Mouse (Mus musculus) ES-E14 (cell line): ENCODE measurements around the gene Tbx4. TPM values are rescaled to one million over a fixed set of nuclear protein-coding genes. Genes with fewer than 3 reads are reported as not detected.

ENCODE experiments used
- DNase-seq: peaks from one replicate; pipeline ENCODE4 v3.0.0-alpha.2; 2013; ENCODE audit warnings: low read depth, low spot score
- H3K27ac ChIP-seq: 2 replicates; pipeline ENCODE4 v1.5.1; 2012; ENCODE audit warnings: low read depth, mild to moderate bottlenecking, low read length, moderate library complexity, mixed read lengths; ENCODE audit not compliant: poor library complexity, insufficient read depth, severe bottlenecking
- H3K36me3 ChIP-seq: 2 replicates; pipeline ENCODE4 v1.6.1; 2012; ENCODE audit warnings: mild to moderate bottlenecking, low read length, moderate library complexity, mixed read lengths; ENCODE audit not compliant: control insufficient read depth, poor library complexity, insufficient read depth, severe bottlenecking
- H3K4me1 ChIP-seq, 2 experiments: fragments of 150-350 bp in 1 of 2; sonication (generic) in 1 of 2; 2 replicates each; pipeline ENCODE4 v1.6.1; 2012; ENCODE audit warnings: low read length in 2 of 2, mild to moderate bottlenecking in 1 of 2, mixed read lengths in 1 of 2; ENCODE audit not compliant: control insufficient read depth in 2 of 2, insufficient read depth in 2 of 2, poor library complexity in 1 of 2
- H3K4me3 ChIP-seq, 2 experiments: fragments of 150-350 bp in 1 of 2; sonication (generic) in 1 of 2; 2 replicates each; pipeline ENCODE4 v1.5.1; 2012; ENCODE audit warnings: low read length in 2 of 2, low read depth in 1 of 2, mild to moderate bottlenecking in 1 of 2, mixed read lengths in 1 of 2; ENCODE audit not compliant: insufficient read depth in 1 of 2, poor library complexity in 1 of 2, severe bottlenecking in 1 of 2
- H3K9ac ChIP-seq: 2 replicates; pipeline ENCODE4 v1.6.1; 2012; ENCODE audit warnings: low read depth, mild to moderate bottlenecking, low read length, mixed read lengths; ENCODE audit not compliant: poor library complexity, insufficient read depth, severe bottlenecking
- H3K9me3 ChIP-seq: fragments of 150-350 bp; sonication (generic); 2 replicates; pipeline ENCODE4 v1.6.1; 2012; ENCODE audit warnings: low read depth, mild to moderate bottlenecking, low read length; ENCODE audit not compliant: control insufficient read depth, insufficient read depth
- CHD2 ChIP-seq: IDR thresholded peaks from 2 replicates; pipeline ENCODE4 v1.6.1; 2014; ENCODE audit warnings: mild to moderate bottlenecking, low read depth, low read length, inconsistent platforms
- HCFC1 ChIP-seq: IDR thresholded peaks from 2 replicates; pipeline ENCODE4 v1.6.1; 2012; ENCODE audit warnings: low read length, inconsistent platforms, borderline replicate concordance; ENCODE audit not compliant: insufficient read depth
- MAFK ChIP-seq: IDR thresholded peaks from 2 replicates; pipeline ENCODE4 v1.6.1; 2014; ENCODE audit warnings: mild to moderate bottlenecking, low read depth, low read length, inconsistent platforms; ENCODE audit not compliant: insufficient read depth
- ZC3H11A ChIP-seq: IDR thresholded peaks from 2 replicates; pipeline ENCODE4 v1.6.1; 2012; ENCODE audit warnings: low read depth, mild to moderate bottlenecking, inconsistent platforms, low read length, borderline replicate concordance
- ZNF384 ChIP-seq: IDR thresholded peaks from 2 replicates; pipeline ENCODE4 v1.6.1; 2012; ENCODE audit warnings: low read depth, low read length, inconsistent platforms
- in situ Hi-C, 2 experiments: fragments of 600-800 bp; cut with MboI; formaldehyde crosslinking; loops; one replicate each; pipeline ENCODE4 v1.15.1; 2025; ENCODE audit warnings: low sequenced_read_pairs in 2 of 2, inconsistent platforms in 1 of 2; ENCODE audit not compliant: unreplicated experiment in 2 of 2
- total RNA-seq: library from RNA; depleted of rRNA; stranded (reverse); fragments of 300-350 nt; gene quantifications from 2 replicates; pipeline ENCODE4 v1.2.3, GENCODE M21; 2012

The Tbx4 gene
- total RNA-seq, 1 experiment = 0.76 TPM

GRCm38 (mm10) chr11:85849037-85849436, 37.2 kb upstream of the Tbx4 start:
- peak; percentile 86 for DNase-seq
- Histone ChIP-seq H3K4me3 (peak overlapping the region in 1 of 2 experiments; percentile 35; a peak in 1 of 4 replicates), H3K27ac (no peak overlapping the region), H3K36me3 (no peaks in the 10 kb centered on the region), H3K4me1 (peaks cover 0 to 6% of the 10 kb centered on the region in 2 experiments; a peak in 2 of 4 replicates), H3K9ac (no peak overlapping the region), H3K9me3 (no peaks in the 10 kb centered on the region)
- TF ChIP-seq MAFK = no peak
- TF ChIP-seq HCFC1 = no peak
- no peak for TF ChIP-seq CHD2
- TF ChIP-seq ZNF384 = no peak
- peak; percentile 92 for TF ChIP-seq ZC3H11A
- in situ Hi-C loops = no loop called here

GRCm38 (mm10) chr11:85850233-85850632, 36.0 kb upstream of the Tbx4 start, which contains the start of gene Gm11444:
Gm11444 (minus strand) TSS chr11:85850333.
- DNase-seq = no peak
- no peak within 1 kb of the TSS for H3K27ac ChIP-seq
- H3K9ac ChIP-seq = no peak within 1 kb of the TSS
- H3K9me3 ChIP-seq = no peaks in the 10 kb centered on the region
- in situ Hi-C loops = loop anchor here (5.0 to 10.0 kb wide), 3 partner anchors 125 to 322 kb away; no protein-coding TSS in a partner anchor
- peaks cover 0 to 6% of the 10 kb centered on the region in 2 experiments; a peak in 2 of 4 replicates for H3K4me1 ChIP-seq
- peak within 1 kb of the TSS in 1 of 2 experiments; percentile 35; a peak in 1 of 4 replicates for H3K4me3 ChIP-seq
- H3K36me3 ChIP-seq = no peaks in the 10 kb centered on the region
- TF ChIP-seq CHD2 (no peak), HCFC1 (no peak), ZNF384 (no peak), MAFK (no peak), ZC3H11A (no peak)

GRCm38 (mm10) chr11:85850758-85851157, 35.5 kb upstream of the Tbx4 start:
- H3K9me3 ChIP-seq = no peaks in the 10 kb centered on the region
- DNase-seq = no peak
- no peaks in the 10 kb centered on the region for H3K36me3 ChIP-seq
- H3K27ac ChIP-seq = no peak overlapping the region
- H3K4me1 ChIP-seq = peaks cover 0 to 6% of the 10 kb centered on the region in 2 experiments; a peak in 2 of 4 replicates
- TF ChIP-seq MAFK (no peak), HCFC1 (no peak), ZC3H11A (no peak), ZNF384 (no peak), CHD2 (no peak)
- in situ Hi-C loops = loop anchor here (5.0 to 10.0 kb wide), 3 partner anchors 124 to 322 kb away; no protein-coding TSS in a partner anchor
- no peak overlapping the region for H3K9ac ChIP-seq
- no peak overlapping the region for H3K4me3 ChIP-seq

GRCm38 (mm10) chr11:85857997-85858698, 28.1 kb upstream of the Tbx4 start:
- no peak overlapping the region for H3K9ac ChIP-seq
- H3K36me3 ChIP-seq = no peaks in the 10 kb centered on the region
- in situ Hi-C loops = loop anchor here (10.0 kb wide), 2 partner anchors 117 to 127 kb away; no protein-coding TSS in a partner anchor
- TF ChIP-seq ZC3H11A = no peak
- TF ChIP-seq HCFC1 = no peak
- TF ChIP-seq ZNF384 = no peak
- TF ChIP-seq MAFK = no peak
- TF ChIP-seq CHD2 = no peak
- H3K9me3 ChIP-seq = no peaks in the 10 kb centered on the region
- no peak overlapping the region for H3K4me3 ChIP-seq
- DNase-seq = no peak
- no peak overlapping the region for H3K27ac ChIP-seq
- peaks cover 4 to 9% of the 10 kb centered on the region in 2 experiments; a peak in 2 of 4 replicates for H3K4me1 ChIP-seq
